In the genomic region with DNA sequence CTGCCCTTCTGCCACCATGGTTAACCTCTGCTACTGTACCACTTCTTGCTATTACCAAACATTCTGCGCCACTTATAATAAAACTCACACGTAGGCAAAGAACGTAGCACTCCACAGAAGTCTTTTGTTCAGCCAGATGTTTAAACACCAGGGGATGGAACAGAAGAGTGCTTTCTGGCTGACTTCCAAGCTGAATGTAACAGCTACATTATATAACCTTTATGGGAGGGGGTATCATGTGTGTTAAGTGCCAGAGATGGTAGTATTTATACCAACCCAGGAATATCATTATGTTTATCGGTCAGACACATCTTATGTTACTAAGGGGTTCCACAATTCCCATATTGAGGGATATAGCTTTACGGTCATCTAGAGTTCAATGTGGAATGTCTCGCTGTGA, we compare ENCODE assay signal across 28 mouse cellular contexts.
A peak's percentile ranks its signal among the peaks of the same experiment; 100 is the strongest.
DNase-seq lines count a peak whose midpoint lies in the region; ATAC-seq and TF ChIP-seq lines count a peak whose summit lies in the region.
"Had no signal": no experiment of that assay in that cellular context is flagged by ENCODE, and none has a peak within 500 bp of the region (broad histone marks: within the 10 kb centered on the region; RNA-seq: fewer than 3 reads in every experiment).

No protein-coding gene starts in this region.

- no peak overlapping the region for H3K9ac ChIP-seq in embryonic facial prominence, embryonic 11.5 days (replicated peaks; ENCODE audit: low read length)
- no peak overlapping the region for H3K9ac ChIP-seq in hindbrain, embryonic 16.5 days (ENCODE audit: low read depth, low read length)
- no peak overlapping the region for H3K9ac ChIP-seq in hindbrain, embryonic 12.5 days
- H3K9ac ChIP-seq: heart, embryonic 15.5 days; hindbrain, embryonic 15.5 days; liver, embryonic 12.5 days; liver, postnatal 0 days; midbrain, embryonic 15.5 days; neural tube, embryonic 12.5 days had no signal

- H3K4me3 ChIP-seq in embryonic facial prominence, embryonic 11.5 days (ENCODE audit: low read depth, low read length): no peak overlapping the region
- H3K4me3 ChIP-seq in embryonic facial prominence, embryonic 10.5 days: no peak overlapping the region
- no peak overlapping the region for H3K4me3 ChIP-seq in hindbrain, embryonic 16.5 days (ENCODE audit: low read length)
- no peak overlapping the region for H3K4me3 ChIP-seq in hindbrain, embryonic 12.5 days
- no peak overlapping the region for H3K4me3 ChIP-seq in thymus, adult 2 months (ENCODE audit: control insufficient read depth, insufficient read depth, low read length)
- H3K4me3 ChIP-seq: heart, embryonic 10.5 days; heart, embryonic 15.5 days; hindbrain, embryonic 15.5 days; liver, embryonic 12.5 days; midbrain, embryonic 15.5 days; neural tube, embryonic 12.5 days had no signal

- no peak overlapping the region for H3K27ac ChIP-seq in embryonic facial prominence, embryonic 11.5 days (replicated peaks; ENCODE audit: low read depth, low read length)
- no peak overlapping the region for H3K27ac ChIP-seq in embryonic facial prominence, embryonic 10.5 days (replicated peaks)
- no peak overlapping the region for H3K27ac ChIP-seq in hindbrain, embryonic 16.5 days (ENCODE audit: low read depth, low read length)
- H3K27ac ChIP-seq in hindbrain, embryonic 12.5 days: no peak overlapping the region
- peak overlapping the region; percentile 89 for H3K27ac ChIP-seq in thymus, adult 2 months (ENCODE audit: control insufficient read depth, insufficient read depth, low read length)
- H3K27ac ChIP-seq: heart, embryonic 10.5 days; heart, embryonic 15.5 days; hindbrain, embryonic 15.5 days; liver, embryonic 12.5 days; macrophage; midbrain, embryonic 15.5 days; neural tube, embryonic 12.5 days had no signal

- no peak for ATAC-seq in embryonic facial prominence, embryonic 11.5 days (replicated peaks; ENCODE audit: insufficient number of reproducible peaks, low FRiP score, low TSS enrichment, low read depth)
- ATAC-seq in hindbrain, embryonic 16.5 days: 0 out of 2 replicates have a peak, but pooled peaks have one; percentile 34
- ATAC-seq in hindbrain, embryonic 12.5 days (ENCODE audit: low FRiP score): no peak
- ATAC-seq: liver, embryonic 12.5 days; liver, postnatal 0 days; midbrain, embryonic 15.5 days had no signal

- H3K36me3 ChIP-seq in embryonic facial prominence, embryonic 11.5 days (replicated peaks; ENCODE audit: control insufficient read depth, insufficient read depth, low read depth, low read length): no peaks in the 10 kb centered on the region
- no peaks in the 10 kb centered on the region for H3K36me3 ChIP-seq in embryonic facial prominence, embryonic 10.5 days (replicated peaks)
- H3K36me3 ChIP-seq in hindbrain, embryonic 16.5 days (ENCODE audit: control insufficient read depth, insufficient read depth, low read length): no peaks in the 10 kb centered on the region
- H3K36me3 ChIP-seq in hindbrain, embryonic 12.5 days: no peaks in the 10 kb centered on the region
- no peaks in the 10 kb centered on the region for H3K36me3 ChIP-seq in thymus, adult 2 months (ENCODE audit: control insufficient read depth, insufficient read depth, low read length)
- H3K36me3 ChIP-seq: G1E; heart, embryonic 10.5 days; heart, embryonic 15.5 days; hindbrain, embryonic 15.5 days; liver, embryonic 12.5 days; midbrain, embryonic 15.5 days; neural tube, embryonic 12.5 days had no signal

- H3K9me3 ChIP-seq in embryonic facial prominence, embryonic 11.5 days (replicated peaks; ENCODE audit: control insufficient read depth, low read length): no peaks in the 10 kb centered on the region
- H3K9me3 ChIP-seq in embryonic facial prominence, embryonic 10.5 days: no peaks in the 10 kb centered on the region
- H3K9me3 ChIP-seq in hindbrain, embryonic 16.5 days (ENCODE audit: control insufficient read depth, low read length): no peaks in the 10 kb centered on the region
- H3K9me3 ChIP-seq in hindbrain, embryonic 12.5 days (replicated peaks): no peaks in the 10 kb centered on the region
- H3K9me3 ChIP-seq: heart, embryonic 10.5 days; heart, embryonic 15.5 days; hindbrain, embryonic 15.5 days; liver, embryonic 12.5 days; midbrain, embryonic 15.5 days; neural tube, embryonic 12.5 days had no signal

- H3K27me3 ChIP-seq in embryonic facial prominence, embryonic 11.5 days (ENCODE audit: control insufficient read depth, insufficient read depth, low read length): no peaks in the 10 kb centered on the region
- no peaks in the 10 kb centered on the region for H3K27me3 ChIP-seq in embryonic facial prominence, embryonic 10.5 days (replicated peaks; ENCODE audit: low read depth, poor library complexity, severe bottlenecking)
- no peaks in the 10 kb centered on the region for H3K27me3 ChIP-seq in hindbrain, embryonic 16.5 days (replicated peaks; ENCODE audit: control insufficient read depth, insufficient read depth, low read length)
- H3K27me3 ChIP-seq in hindbrain, embryonic 12.5 days: no peaks in the 10 kb centered on the region
- no peaks in the 10 kb centered on the region for H3K27me3 ChIP-seq in thymus, adult 2 months (ENCODE audit: control insufficient read depth, insufficient read depth, low read length)
- H3K27me3 ChIP-seq: heart, embryonic 15.5 days; hindbrain, embryonic 15.5 days; liver, embryonic 12.5 days; midbrain, embryonic 15.5 days; neural tube, embryonic 12.5 days had no signal

- 60% methylated on average over 6 of the region's 6 CpGs for WGBS in embryonic facial prominence, embryonic 11.5 days
- WGBS in embryonic facial prominence, embryonic 10.5 days: 79% methylated on average over 6 of the region's 6 CpGs
- WGBS in hindbrain, embryonic 16.5 days: 67% methylated on average over 6 of the region's 6 CpGs
- WGBS in hindbrain, embryonic 12.5 days: 73% methylated on average over 6 of the region's 6 CpGs
- 85% methylated on average over 6 of the region's 6 CpGs for WGBS in thymus, adult 2 months

- DNase-seq in embryonic facial prominence, embryonic 11.5 days (ENCODE audit: low spot score): peak; percentile 19
- no peak for DNase-seq in embryonic facial prominence, embryonic 10.5 days (ENCODE audit: low spot score)
- no peak for DNase-seq in thymus, adult 2 months
- DNase-seq in thymus, postnatal 4 days: no peak
- no peak for DNase-seq in yolk sac, embryonic 10.5 days (ENCODE audit: low spot score)
- no peak for DNase-seq in layer of hippocampus, adult 9-11 months
- DNase-seq: adrenal gland, adult 8-10 months; cerebellum, adult 9-10 months; cerebellum, postnatal 36 days; gastrocnemius, postnatal 14 days; heart, adult 11 months; heart, postnatal 36 days; kidney, adult 18-20 months; kidney, postnatal 36 days; layer of hippocampus, postnatal 36 days; left cerebral cortex, postnatal 4 days; liver, postnatal 0 days; lung, postnatal 10 days had no signal

- no peak for TF ChIP-seq CTCF in thymus, adult 2 months (IDR thresholded peaks at IDR 0.05; ENCODE audit: borderline replicate concordance, control insufficient read depth, extremely low read depth, insufficient read depth, low read length, poor library complexity)

- no peak for TF ChIP-seq POLR2A in thymus, adult 2 months (IDR thresholded peaks at IDR 0.05; ENCODE audit: control insufficient read depth, extremely low read depth, insufficient read depth, low read length, poor library complexity)

- no peak overlapping the region for H3K4me2 ChIP-seq in embryonic facial prominence, embryonic 11.5 days (ENCODE audit: low read depth, low read length)
- no peak overlapping the region for H3K4me2 ChIP-seq in hindbrain, embryonic 16.5 days (ENCODE audit: low read length)
- H3K4me2 ChIP-seq in hindbrain, embryonic 12.5 days (replicated peaks): no peak overlapping the region
- H3K4me2 ChIP-seq: heart, embryonic 15.5 days; hindbrain, embryonic 15.5 days; liver, embryonic 12.5 days; midbrain, embryonic 15.5 days; neural tube, embryonic 12.5 days had no signal

- H3K4me1 ChIP-seq in embryonic facial prominence, embryonic 11.5 days (ENCODE audit: control insufficient read depth, insufficient read depth, low read length): no peaks in the 10 kb centered on the region
- 0 out of 2 replicates have a peak, but pooled peaks cover 3% of the 10 kb centered on the region for H3K4me1 ChIP-seq in embryonic facial prominence, embryonic 10.5 days
- H3K4me1 ChIP-seq in hindbrain, embryonic 16.5 days (ENCODE audit: control insufficient read depth, insufficient read depth, low read depth, low read length): no peaks in the 10 kb centered on the region
- no peaks in the 10 kb centered on the region for H3K4me1 ChIP-seq in hindbrain, embryonic 12.5 days
- H3K4me1 ChIP-seq in thymus, adult 2 months (replicated peaks; ENCODE audit: control insufficient read depth, insufficient read depth, low read length): peaks cover 3% of the 10 kb centered on the region
- H3K4me1 ChIP-seq: heart, embryonic 10.5 days; heart, embryonic 15.5 days; hindbrain, embryonic 15.5 days; liver, embryonic 12.5 days; midbrain, embryonic 15.5 days; neural tube, embryonic 12.5 days had no signal
